Mouse (Mus musculus) embryonic facial prominence, embryonic 14.5 days (tissue): ENCODE results near the gene Rps6ka2. TPM values are rescaled to one million over a fixed set of nuclear protein-coding genes. Genes with fewer than 3 reads are reported as not detected.
A peak's percentile ranks its signal among the peaks of the same experiment; 100 is the strongest.
"Not testable (repeated sequence)": the region's sequence is repeated elsewhere in the genome, so short reads cannot be mapped to it uniquely, and the experiment has no call there.

Experiments used
- ATAC-seq: fragments of 200-750 bp; cut with Nextera tagmentation; 2 replicates; pipeline ENCODE4 v1.8.0; 2017; ENCODE audit warnings: low read depth, moderate number of reproducible peaks, moderate TSS enrichment
- DNase-seq: peaks from one replicate; pipeline ENCODE4 v3.0.0-alpha.2; 2015; ENCODE audit warnings: low spot score
- H3K27ac ChIP-seq: fragments of 300-500 bp; sonication (generic); replicated peaks from 2 replicates; pipeline ENCODE4 v1.5.1; 2014; ENCODE audit warnings: low read depth, mild to moderate bottlenecking, low read length, moderate library complexity
- H3K27me3 ChIP-seq: fragments of 300-500 bp; sonication (generic); replicated peaks from 2 replicates; pipeline ENCODE4 v1.6.1; 2014; ENCODE audit warnings: low read length; ENCODE audit not compliant: control insufficient read depth, insufficient read depth
- H3K36me3 ChIP-seq: fragments of 300-500 bp; sonication (generic); 2 replicates; pipeline ENCODE4 v1.6.1; 2014; ENCODE audit warnings: low read length, mixed read lengths; ENCODE audit not compliant: control insufficient read depth, insufficient read depth
- H3K4me1 ChIP-seq: fragments of 300-500 bp; sonication (generic); 2 replicates; pipeline ENCODE4 v1.6.1; 2014; ENCODE audit warnings: antibody characterized with exemption, low read length; ENCODE audit not compliant: control insufficient read depth, insufficient read depth
- H3K4me2 ChIP-seq: fragments of 300-500 bp; sonication (generic); 2 replicates; pipeline ENCODE4 v1.6.1; 2014; ENCODE audit warnings: low read depth, mild to moderate bottlenecking, low read length, moderate library complexity, mixed read lengths
- H3K4me3 ChIP-seq: fragments of 300-500 bp; sonication (generic); 2 replicates; pipeline ENCODE4 v1.5.1; 2014; ENCODE audit warnings: low read depth, mild to moderate bottlenecking, low read length
- H3K9ac ChIP-seq: fragments of 300-500 bp; sonication (generic); 2 replicates; pipeline ENCODE4 v1.6.1; 2014; ENCODE audit warnings: low read depth, mild to moderate bottlenecking, low read length, moderate library complexity, mixed read lengths
- H3K9me3 ChIP-seq: fragments of 300-500 bp; sonication (generic); 2 replicates; pipeline ENCODE4 v1.6.1; 2016; ENCODE audit warnings: low read length; ENCODE audit not compliant: control insufficient read depth
- WGBS: fragments of 180-500 bp; shearing (Covaris S2); extraction: QIAGEN DNeasy Blood & Tissue Kit; methylation state at CpG from one replicate; pipeline ENCODE4 v1.1.7; 2014; 5-methylcytosine and 5-hydroxymethylcytosine counted together
- polyA plus RNA-seq: library from polyadenylated mRNA; unstranded; fragments of >200 nt; fragmentation: Nextera tagmentation; extraction: Ambion mirVana; gene quantifications from 2 replicates; pipeline ENCODE4 v1.2.1, GENCODE M21; 2014

Gene Rps6ka2
- 14.0 and 16.9 TPM in 2 replicates for polyA plus RNA-seq

DNA sequence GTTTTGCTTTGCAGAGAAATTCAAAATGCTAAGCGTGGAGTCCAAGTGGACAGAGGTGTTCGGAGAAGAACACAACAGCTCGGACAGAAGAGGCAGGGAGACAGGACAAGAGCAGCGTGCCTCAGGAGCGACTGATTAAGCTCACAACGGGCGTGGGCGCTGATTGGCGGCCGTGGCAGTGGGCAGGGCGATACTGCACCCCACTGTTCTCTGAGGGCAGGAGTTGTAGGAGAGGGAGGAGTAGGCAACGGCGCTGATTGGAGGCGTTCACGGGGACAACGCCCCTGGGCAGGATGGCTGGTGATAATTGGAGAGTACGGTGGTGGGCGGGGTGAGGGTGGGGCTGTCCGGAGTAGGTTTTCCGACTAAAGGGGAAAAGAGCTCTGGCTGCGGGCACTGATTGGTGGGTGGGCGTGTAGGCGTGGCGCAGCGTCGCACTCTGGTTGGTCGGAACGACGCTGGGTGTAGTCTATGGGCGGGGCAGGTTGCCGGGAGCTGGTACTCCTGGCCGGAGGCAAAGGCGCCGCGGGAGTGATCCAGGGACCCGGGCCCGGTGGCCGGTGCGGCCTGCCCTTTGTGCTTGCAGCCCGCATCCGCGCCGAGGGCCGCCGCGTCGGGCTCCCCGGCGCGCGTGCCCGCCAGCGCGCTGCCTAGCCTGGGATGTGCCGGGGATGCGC, at the start of gene Rps6ka2:
Gene Rps6ka2, plus strand, starts transcription at position 489 of the 677 bp plus-strand sequence.
- H3K4me2 ChIP-seq, result peak within 1 kb of the TSS; percentile 83
- H3K36me3 ChIP-seq, result no peaks in the 10 kb centered on the region
- under 1% methylated on average over 18 of the region's 56 CpGs for WGBS
- H3K9ac ChIP-seq, result peak within 1 kb of the TSS; percentile 69
- DNase-seq (peak; percentile 99), ATAC-seq (peak; percentile 99)
- no peaks in the 10 kb centered on the region for H3K27me3 ChIP-seq
- no peaks in the 10 kb centered on the region for H3K9me3 ChIP-seq
- peak within 1 kb of the TSS; percentile 83 for H3K4me3 ChIP-seq
- H3K27ac ChIP-seq, result peak within 1 kb of the TSS; percentile 78
- peaks cover 14% of the 10 kb centered on the region for H3K4me1 ChIP-seq

DNA sequence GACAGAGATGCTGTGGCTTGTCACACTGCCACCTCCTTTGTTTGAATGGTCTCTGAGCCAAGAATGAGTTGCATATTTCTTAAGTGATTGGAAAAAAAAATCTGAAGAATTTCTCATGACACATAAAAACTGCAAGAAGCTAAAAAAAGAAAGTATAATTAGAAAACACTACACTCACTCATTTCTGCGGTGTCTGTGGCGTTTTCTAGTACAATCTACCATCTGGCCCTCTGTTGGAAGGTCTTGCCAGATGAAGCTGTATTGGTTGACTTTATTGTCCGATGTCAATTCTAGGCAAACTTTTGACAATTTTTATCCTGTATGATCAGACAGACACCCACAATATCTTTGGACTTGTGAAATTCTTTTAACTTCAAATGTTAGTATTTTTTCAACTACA, 49.1 kb upstream of the Rps6ka2 start:
- WGBS, result 90% methylated on average over 3 of the region's 3 CpGs
- not testable (repeated sequence) for H3K27me3 ChIP-seq, H3K9me3 ChIP-seq, H3K4me1 ChIP-seq, H3K9ac ChIP-seq, DNase-seq, H3K4me3 ChIP-seq, ATAC-seq, H3K36me3 ChIP-seq, H3K4me2 ChIP-seq, H3K27ac ChIP-seq

DNA sequence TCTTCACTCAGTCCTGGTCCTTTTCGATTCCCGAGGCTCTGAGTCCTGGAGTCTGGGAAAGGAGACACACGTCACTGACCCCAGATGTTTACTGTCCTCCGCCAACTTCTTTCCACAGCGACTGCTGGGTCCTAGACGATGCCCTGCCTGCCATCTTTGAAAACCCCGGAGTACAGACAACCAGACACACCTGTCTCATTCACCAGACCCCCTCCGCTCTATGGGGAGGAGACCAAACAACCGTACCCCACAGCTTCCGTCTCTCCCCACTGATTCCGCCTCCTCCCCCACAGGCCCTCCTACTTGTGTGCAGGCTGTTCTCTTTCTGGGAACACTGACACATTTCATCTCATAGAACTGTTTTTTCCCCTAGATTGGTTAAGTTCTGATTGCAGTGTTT, 47.4 kb upstream of the Rps6ka2 start:
- H3K4me1 ChIP-seq, H3K27me3 ChIP-seq, H3K9ac ChIP-seq, H3K9me3 ChIP-seq, H3K4me2 ChIP-seq, H3K4me3 ChIP-seq, ATAC-seq, H3K36me3 ChIP-seq, H3K27ac ChIP-seq, DNase-seq: not testable (repeated sequence)
- WGBS, result 77% methylated on average over 11 of the region's 11 CpGs

DNA sequence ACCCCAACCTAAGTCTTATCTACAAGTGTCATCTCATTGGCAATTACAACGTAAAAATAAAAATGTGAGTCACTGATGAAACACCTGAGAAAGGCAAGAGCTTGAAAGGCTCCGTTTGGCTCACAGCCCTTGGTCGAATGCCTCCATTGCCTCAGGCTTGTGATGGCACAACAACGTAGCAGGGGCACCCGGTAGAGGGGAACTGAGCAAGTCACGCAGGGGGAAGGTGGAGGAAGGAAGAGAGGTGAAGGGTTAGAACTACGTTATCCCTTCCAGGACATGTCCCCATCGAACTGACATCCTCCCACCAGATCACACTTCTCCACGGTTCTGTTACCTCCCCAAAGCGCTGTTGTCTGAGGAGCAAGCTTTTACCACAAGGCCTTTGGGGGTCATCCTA, 43.4 kb upstream of the Rps6ka2 start:
- H3K4me1 ChIP-seq, H3K4me3 ChIP-seq, H3K27me3 ChIP-seq, H3K9ac ChIP-seq, H3K4me2 ChIP-seq, H3K9me3 ChIP-seq, ATAC-seq, H3K36me3 ChIP-seq, DNase-seq, H3K27ac ChIP-seq: not testable (repeated sequence)
- 66% methylated on average over 7 of the region's 10 CpGs for WGBS

DNA sequence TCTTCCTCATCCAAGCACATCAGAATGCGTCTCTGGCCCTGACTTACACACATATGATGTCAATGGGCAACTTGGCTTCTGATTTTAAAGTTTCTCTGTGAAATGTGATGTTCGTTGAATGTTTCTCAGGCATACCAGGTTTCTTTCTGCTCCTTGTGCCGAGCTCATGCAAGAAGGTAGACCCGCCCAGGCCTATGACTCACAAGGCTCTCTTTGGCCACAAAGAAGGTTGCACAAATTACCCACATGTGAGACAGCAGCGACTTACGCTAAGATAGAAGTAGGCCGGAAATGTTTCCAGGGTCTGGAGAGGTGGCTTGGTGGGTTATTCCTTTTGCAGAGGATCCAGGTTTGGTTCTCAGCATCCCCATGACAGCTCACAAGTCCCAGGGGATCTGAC, 35.9 kb upstream of the Rps6ka2 start:
- not testable (repeated sequence) for H3K4me2 ChIP-seq, DNase-seq, H3K9ac ChIP-seq, H3K4me3 ChIP-seq, ATAC-seq, H3K4me1 ChIP-seq, H3K36me3 ChIP-seq, H3K27me3 ChIP-seq, H3K27ac ChIP-seq, H3K9me3 ChIP-seq
- WGBS, result no CpG with 5 or more reads among the region's 7 CpGs

DNA sequence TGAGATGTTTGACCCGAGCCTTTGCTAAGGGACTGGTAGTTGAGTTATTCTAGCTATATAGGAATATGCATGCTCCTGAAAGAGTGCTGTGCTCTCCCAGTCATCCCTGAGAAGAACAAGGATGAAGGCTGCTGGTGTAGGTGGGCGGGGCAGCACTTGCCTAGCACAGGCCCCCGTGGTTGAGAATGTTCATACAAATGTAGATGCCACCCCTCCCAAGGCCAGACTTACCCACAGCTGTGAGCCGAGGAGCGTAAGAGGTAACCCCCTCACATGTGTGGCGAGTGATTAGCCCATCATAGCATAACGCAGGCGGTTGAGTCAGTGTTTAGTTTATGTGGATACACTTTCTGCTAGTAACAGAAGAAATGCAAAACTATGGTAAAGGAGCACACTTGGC, 34.6 kb upstream of the Rps6ka2 start:
- not testable (repeated sequence) for DNase-seq, H3K4me2 ChIP-seq, H3K36me3 ChIP-seq, H3K4me1 ChIP-seq, ATAC-seq, H3K4me3 ChIP-seq, H3K9me3 ChIP-seq, H3K27me3 ChIP-seq, H3K27ac ChIP-seq, H3K9ac ChIP-seq
- 91% methylated on average over 7 of the region's 8 CpGs for WGBS

DNA sequence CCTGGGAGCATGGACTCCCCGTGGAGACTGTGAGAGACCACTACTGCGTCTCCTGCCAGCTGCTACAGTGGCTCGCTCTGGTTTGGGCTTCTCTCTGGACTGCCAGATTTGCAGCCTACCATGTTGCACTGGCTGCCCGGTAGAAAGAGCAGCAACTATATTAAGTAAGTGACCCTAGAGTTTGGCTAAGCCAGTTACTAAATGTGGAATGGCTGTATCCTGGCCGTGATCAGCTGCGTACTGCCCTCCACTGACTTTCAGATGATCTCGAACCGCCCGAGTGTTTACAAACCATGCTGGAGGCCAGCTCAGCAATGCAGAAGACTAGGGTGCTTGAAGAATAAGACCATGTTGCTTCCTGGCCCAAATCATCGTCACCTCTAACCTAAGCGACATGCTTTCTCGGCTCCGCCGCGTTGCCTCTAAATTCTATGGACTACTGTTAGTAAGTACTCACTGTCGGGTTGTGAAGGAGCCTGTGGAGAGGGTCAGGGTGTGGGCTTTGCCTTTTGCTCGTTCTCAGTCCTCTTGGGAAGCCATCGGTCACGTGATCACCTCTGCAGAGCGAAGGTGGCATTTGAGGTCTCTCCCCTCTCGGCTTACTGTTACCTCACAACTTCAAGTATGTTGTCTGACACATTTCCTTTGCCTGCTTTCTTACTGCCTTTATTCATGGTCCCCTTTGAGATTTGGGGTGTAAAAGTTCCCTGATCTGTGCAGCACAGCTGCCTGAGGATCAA, 31.6 kb upstream of the Rps6ka2 start:
- ATAC-seq, result no peak
- no peaks in the 10 kb centered on the region for H3K36me3 ChIP-seq
- H3K27ac ChIP-seq, result no peak overlapping the region
- no peak overlapping the region for H3K4me2 ChIP-seq
- no peak for DNase-seq
- H3K9me3 ChIP-seq, result no peaks in the 10 kb centered on the region
- 85% methylated on average over 21 of the region's 21 CpGs for WGBS
- H3K4me1 ChIP-seq, result no peaks in the 10 kb centered on the region
- H3K9ac ChIP-seq, result no peak overlapping the region
- no peak overlapping the region for H3K4me3 ChIP-seq
- H3K27me3 ChIP-seq, result no peaks in the 10 kb centered on the region

DNA sequence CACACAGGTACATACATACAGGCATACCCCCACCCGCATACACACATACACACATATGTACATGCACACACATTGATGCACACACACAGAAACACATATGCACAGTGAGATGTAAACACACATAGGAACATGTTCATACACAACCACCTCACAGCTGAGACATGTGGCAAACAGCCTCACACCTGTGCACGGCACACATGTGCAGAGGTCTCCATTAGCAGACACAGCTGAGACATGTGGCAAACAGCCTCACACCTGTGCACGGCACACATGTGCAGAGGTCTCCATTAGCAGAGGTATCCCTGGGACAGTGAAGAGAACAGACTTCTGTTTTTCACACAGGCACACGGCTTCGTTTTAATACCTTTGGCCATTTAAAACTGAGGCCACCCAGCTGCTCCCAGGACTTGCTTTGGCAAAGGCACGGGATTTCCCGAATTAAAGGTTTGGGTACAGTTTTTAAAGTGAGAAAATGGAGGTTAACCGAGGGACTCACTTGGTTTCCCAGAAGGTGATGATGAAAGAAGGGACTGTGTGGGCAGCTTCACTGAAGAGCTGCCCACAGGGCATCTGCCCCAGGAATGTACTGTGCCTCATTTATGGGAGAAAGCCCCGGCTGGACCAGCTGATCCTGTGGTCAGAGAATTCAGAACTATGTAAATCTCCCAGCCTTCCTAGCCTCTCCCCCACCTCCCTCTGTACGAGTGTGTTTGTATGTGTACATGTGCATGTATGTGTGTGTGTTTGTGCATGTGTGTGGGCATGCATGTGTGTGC, 29.3 kb upstream of the Rps6ka2 start:
- H3K27me3 ChIP-seq, result no peaks in the 10 kb centered on the region
- H3K4me1 ChIP-seq, result no peaks in the 10 kb centered on the region
- WGBS, result 75% methylated on average over 10 of the region's 10 CpGs
- no peak for ATAC-seq
- no peaks in the 10 kb centered on the region for H3K9me3 ChIP-seq
- DNase-seq, result no peak
- no peak overlapping the region for H3K9ac ChIP-seq
- no peak overlapping the region for H3K27ac ChIP-seq
- H3K36me3 ChIP-seq, result no peaks in the 10 kb centered on the region
- no peak overlapping the region for H3K4me3 ChIP-seq
- no peak overlapping the region for H3K4me2 ChIP-seq
